Mouse (Mus musculus) ES-E14 (cell line): ENCODE measurements at regions not wholly inside any gene's neighbourhood (a gene's known extent, or its start where the extent isn't known, plus 50 kb on each side); places are given as distances from the start of the nearest gene placed in this dataset.

Source experiments
- HCFC1 ChIP-seq: IDR thresholded peaks from 2 replicates; pipeline ENCODE4 v1.6.1; 2012; ENCODE audit warnings: low read length, inconsistent platforms, borderline replicate concordance; ENCODE audit not compliant: insufficient read depth
- MAFK ChIP-seq: IDR thresholded peaks from 2 replicates; pipeline ENCODE4 v1.6.1; 2014; ENCODE audit warnings: mild to moderate bottlenecking, low read depth, low read length, inconsistent platforms; ENCODE audit not compliant: insufficient read depth

GRCm38 (mm10) chr12:94560374-94561194 lies 1131.4 kb upstream of the Flrt2 start:
- no peak for TF ChIP-seq HCFC1
- TF ChIP-seq MAFK, result no peak
